Mouse (Mus musculus) cerebellum, adult 2 months (tissue): Measurements from ENCODE around the gene Chrnb2. TPM values are rescaled to one million over a fixed set of nuclear protein-coding genes. Genes with fewer than 3 reads are reported as not detected.

Experiments
- DNase-seq, 2 experiments: peaks; one replicate each; pipeline ENCODE4 v3.0.0; 2021
- H3K27ac ChIP-seq: fragments of 200-500 bp; 2 replicates; pipeline ENCODE4 v1.5.1; 2012; ENCODE audit warnings: low read length, control low read depth, inconsistent platforms; ENCODE audit not compliant: insufficient read depth
- H3K27me3 ChIP-seq: fragments of 200-500 bp; 2 replicates; pipeline ENCODE4 v1.6.1; 2012; ENCODE audit warnings: inconsistent platforms, mild to moderate bottlenecking, low read length, moderate library complexity; ENCODE audit not compliant: control insufficient read depth, insufficient read depth
- H3K4me1 ChIP-seq: fragments of 200-500 bp; 2 replicates; pipeline ENCODE4 v1.6.1; 2011; ENCODE audit warnings: low read length; ENCODE audit not compliant: control insufficient read depth, insufficient read depth
- H3K4me3 ChIP-seq: fragments of 200-500 bp; replicated peaks from 2 replicates; pipeline ENCODE3; 2011; ENCODE audit warnings: mild to moderate bottlenecking, low read depth, low read length, control low read depth; ENCODE audit not compliant: insufficient read depth
- CTCF ChIP-seq: fragments of 200-500 bp; IDR thresholded peaks from 2 replicates; pipeline ENCODE4 v1.5.1; 2011; ENCODE audit warnings: low read depth, mild to moderate bottlenecking, control low read depth, low read length, moderate library complexity, borderline replicate concordance; ENCODE audit not compliant: insufficient read depth
- POLR2A ChIP-seq: fragments of 200-500 bp; IDR thresholded peaks from 2 replicates; pipeline ENCODE4 v1.6.1; 2011; ENCODE audit warnings: low read length, control low read depth, borderline replicate concordance; ENCODE audit not compliant: insufficient read depth
- WGBS: fragments of 180-500 bp; shearing (Covaris S2); methylation state at CpG from one replicate; pipeline ENCODE4 v1.1.7; 2018; 5-methylcytosine and 5-hydroxymethylcytosine counted together
- polyA plus RNA-seq: library from polyadenylated mRNA; depleted of rRNA; stranded (reverse); fragments of >200 nt; gene quantifications from 2 replicates; pipeline ENCODE4 v1.2.3, GENCODE M21; 2012

Chrnb2 gene
- polyA plus RNA-seq, 1 experiment: 46.2 TPM

GRCm38 (mm10) chr3:89757851-89758250 lies 6.6 kb downstream of the Chrnb2 start:
- peak overlapping the region; percentile 27; the same call in 1 of the 2 replicates for H3K27ac ChIP-seq
- no peak overlapping the region for H3K4me3 ChIP-seq
- H3K4me1 ChIP-seq: peaks cover 59% of the 10 kb centered on the region
- TF ChIP-seq CTCF (no peak), POLR2A (no peak)
- 5% methylated on average over 2 of the region's 2 CpGs for WGBS
- DNase-seq: peak; percentile 53 to 70
- no peaks in the 10 kb centered on the region for H3K27me3 ChIP-seq

- 19% methylated on average over 6 of the region's 6 CpGs for WGBS
These were observed 9.1 kb downstream of the Chrnb2 start for GRCm38 (mm10) chr3:89755283-89755682.

DNA sequence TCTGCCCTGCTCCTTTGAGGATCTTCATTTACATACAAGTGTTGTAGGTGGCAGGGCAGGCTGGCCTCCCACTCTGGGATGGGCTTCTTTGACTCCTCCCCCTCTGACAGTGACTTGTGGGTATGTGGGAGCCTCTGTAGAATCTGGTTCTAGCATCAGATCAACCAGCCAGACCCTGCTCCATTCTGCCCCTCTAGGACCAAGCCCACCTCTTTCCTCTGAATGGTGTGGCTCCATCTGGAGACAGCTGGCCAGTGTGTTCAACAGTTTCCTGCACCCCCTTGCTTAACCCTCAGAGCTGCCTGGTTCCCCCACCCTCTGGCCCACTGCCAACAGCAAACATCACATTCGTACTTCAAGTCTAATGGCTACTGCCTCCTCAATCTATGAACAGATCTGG lies 12.1 kb downstream of the Chrnb2 start:
- WGBS: 38% methylated on average over 1 of the region's 1 CpGs
- Histone ChIP-seq H3K4me3 (no peak overlapping the region), H3K27ac (no peak overlapping the region)

More at GRCm38 (mm10) chr3:89755283-89755682, 9.1 kb downstream of the Chrnb2 start:
- no peak overlapping the region for H3K4me3 ChIP-seq
- H3K4me1 ChIP-seq: peaks cover 48% of the 10 kb centered on the region
- TF ChIP-seq POLR2A (no peak), CTCF (no peak)
- H3K27ac ChIP-seq: peak overlapping the region; percentile 6
- no peaks in the 10 kb centered on the region for H3K27me3 ChIP-seq
- peak; percentile 62 to 76 for DNase-seq

DNA sequence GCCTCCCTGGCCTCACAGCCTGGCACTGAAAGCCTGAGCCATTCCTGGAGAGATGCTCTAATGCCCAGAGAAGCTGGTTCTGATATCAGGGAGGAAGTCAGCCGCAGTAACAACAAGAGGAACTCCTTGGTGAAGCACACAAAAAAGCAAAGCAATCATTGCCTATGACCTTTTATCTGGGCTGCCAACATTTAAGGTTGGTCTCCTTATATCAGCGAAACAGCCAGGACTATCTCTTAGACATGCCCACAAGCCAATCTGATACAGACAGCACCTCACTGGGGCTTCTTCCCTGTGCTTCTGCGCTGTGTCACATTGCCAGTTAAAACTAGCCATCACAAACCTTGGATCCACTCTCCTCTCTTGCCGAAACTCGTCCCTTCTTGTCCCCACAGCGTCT lies 25.9 kb downstream of the Chrnb2 start:
- no peak for DNase-seq
- peaks cover 23% of the 10 kb centered on the region; the same call in 1 of the 2 replicates for H3K4me1 ChIP-seq
- no peak overlapping the region for H3K27ac ChIP-seq
- TF ChIP-seq CTCF (no peak), POLR2A (no peak)
- no peak overlapping the region for H3K4me3 ChIP-seq
- H3K27me3 ChIP-seq: no peaks in the 10 kb centered on the region
- WGBS: 96% methylated on average over 6 of the region's 6 CpGs

More for the DNA sequence above, 12.1 kb downstream of the Chrnb2 start:
- TF ChIP-seq CTCF: no peak
- no peak for TF ChIP-seq POLR2A
- peak in 1 of 2 experiments; percentile 23 for DNase-seq
- peaks cover 29% of the 10 kb centered on the region for H3K4me1 ChIP-seq
- no peaks in the 10 kb centered on the region for H3K27me3 ChIP-seq

DNA sequence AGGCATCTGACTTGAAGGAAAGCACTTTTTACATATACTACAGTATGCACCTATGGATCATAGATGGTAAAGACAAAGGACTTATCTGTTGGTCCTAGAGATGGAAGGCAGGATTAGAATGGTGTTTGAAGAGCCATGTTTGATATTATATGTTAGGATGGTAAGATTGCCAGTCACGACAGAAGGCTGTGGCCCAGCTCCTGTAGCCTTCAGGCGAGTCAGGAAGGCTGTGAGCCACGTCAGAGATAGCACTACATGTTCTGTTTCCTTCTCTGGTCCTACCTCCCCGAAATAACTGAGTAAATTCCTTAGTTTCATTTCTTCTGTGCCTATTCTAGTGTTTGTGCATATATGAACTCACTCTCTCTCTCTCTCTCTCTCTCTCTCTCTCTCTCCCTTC lies 32.3 kb downstream of the Chrnb2 start:
- Histone ChIP-seq H3K4me3 (no peak overlapping the region), H3K27ac (no peak overlapping the region), H3K27me3 (no peaks in the 10 kb centered on the region), H3K4me1 (peaks cover 14% of the 10 kb centered on the region; the same call in 1 of the 2 replicates)
- no peak for TF ChIP-seq CTCF
- TF ChIP-seq POLR2A: no peak
- DNase-seq: no peak
- 67% methylated on average over 4 of the region's 4 CpGs for WGBS

- TF ChIP-seq POLR2A: no peak
- peak; percentile 20; the same call in 1 of the 2 replicates for TF ChIP-seq CTCF
- H3K27me3 ChIP-seq: no peaks in the 10 kb centered on the region
- peak overlapping the region; percentile 59 for H3K4me3 ChIP-seq
- WGBS: 1% methylated on average over 32 of the region's 32 CpGs
- peak overlapping the region; percentile 44 for H3K27ac ChIP-seq
- peaks cover 13% of the 10 kb centered on the region; the same call in 1 of the 2 replicates for H3K4me1 ChIP-seq
- DNase-seq: peak; percentile 48
These were observed 33.8 kb downstream of the Chrnb2 start for GRCm38 (mm10) chr3:89730350-89731331.

DNA sequence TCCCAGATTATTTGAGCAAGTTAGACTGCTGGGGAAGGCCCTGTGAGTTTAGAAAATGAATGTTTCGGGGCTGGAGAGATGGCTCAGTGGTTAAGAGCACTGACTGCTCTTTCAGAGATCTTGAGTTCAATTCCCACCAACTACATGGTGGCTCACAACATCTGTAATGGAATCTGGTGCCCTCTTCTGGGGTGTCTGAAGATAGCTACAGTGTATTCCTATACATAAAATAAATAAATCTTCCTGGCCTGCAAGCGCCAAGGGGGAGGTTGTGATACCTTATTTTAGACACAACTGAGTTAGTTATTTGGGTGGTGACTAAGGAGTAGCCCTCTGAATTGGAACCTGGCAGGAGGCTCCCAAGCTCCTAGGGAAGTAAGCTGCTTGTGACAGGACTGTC lies 35.6 kb downstream of the Chrnb2 start:
- DNase-seq: no peak
- TF ChIP-seq POLR2A (no peak), CTCF (no peak)
- no peak overlapping the region for H3K27ac ChIP-seq
- H3K4me3 ChIP-seq: no peak overlapping the region
- peaks cover 9% of the 10 kb centered on the region; the same call in 1 of the 2 replicates for H3K4me1 ChIP-seq
- WGBS: 89% methylated on average over 2 of the region's 2 CpGs
- no peaks in the 10 kb centered on the region for H3K27me3 ChIP-seq
